Mouse (Mus musculus) limb, embryonic 11.5 days (tissue): Measurements from ENCODE around the gene Mpped1. TPM values are rescaled to one million over a fixed set of nuclear protein-coding genes. Genes with fewer than 3 reads are reported as not detected.

Source experiments
- ATAC-seq: fragments of 200-750 bp; cut with Nextera tagmentation; 2 replicates; pipeline ENCODE4 v1.8.0; 2017; ENCODE audit warnings: low read depth; ENCODE audit not compliant: insufficient number of reproducible peaks, low FRiP score, low TSS enrichment
- DNase-seq: peaks from one replicate; pipeline ENCODE4 v3.0.0-alpha.2; 2015; ENCODE audit warnings: low spot score
- H3K27ac ChIP-seq: fragments of 300-500 bp; sonication (generic); replicated peaks from 2 replicates; pipeline ENCODE4 v1.5.1; 2014; ENCODE audit warnings: low read depth, mild to moderate bottlenecking, low read length
- H3K27me3 ChIP-seq: fragments of 300-500 bp; sonication (generic); 2 replicates; pipeline ENCODE4 v1.6.1; 2014; ENCODE audit warnings: mild to moderate bottlenecking, low read length, mixed read lengths; ENCODE audit not compliant: control insufficient read depth, insufficient read depth
- H3K36me3 ChIP-seq: fragments of 300-500 bp; sonication (generic); 2 replicates; pipeline ENCODE4 v1.6.1; 2014; ENCODE audit warnings: mild to moderate bottlenecking, low read length, moderate library complexity, mixed read lengths; ENCODE audit not compliant: control insufficient read depth, insufficient read depth
- H3K4me1 ChIP-seq: fragments of 300-500 bp; sonication (generic); 2 replicates; pipeline ENCODE4 v1.6.1; 2014; ENCODE audit warnings: low read length, mixed read lengths; ENCODE audit not compliant: control insufficient read depth, insufficient read depth
- H3K4me2 ChIP-seq: fragments of 300-500 bp; sonication (generic); 2 replicates; pipeline ENCODE4 v1.6.1; 2014; ENCODE audit warnings: low read depth, mild to moderate bottlenecking, moderate library complexity; ENCODE audit not compliant: severe bottlenecking
- H3K4me3 ChIP-seq: fragments of 300-500 bp; sonication (generic); 2 replicates; pipeline ENCODE4 v1.5.1; 2014; ENCODE audit warnings: low read depth, low read length
- H3K9ac ChIP-seq: fragments of 300-500 bp; sonication (generic); 2 replicates; pipeline ENCODE4 v1.6.1; 2014; ENCODE audit warnings: mild to moderate bottlenecking, low read length
- H3K9me3 ChIP-seq: fragments of 300-500 bp; sonication (generic); 2 replicates; pipeline ENCODE4 v1.6.1; 2016; ENCODE audit warnings: low read length; ENCODE audit not compliant: control insufficient read depth
- WGBS: fragments of 180-500 bp; shearing (Covaris S2); extraction: QIAGEN DNeasy Blood & Tissue Kit; methylation state at CpG from one replicate; pipeline ENCODE4 v1.1.7; 2014; 5-methylcytosine and 5-hydroxymethylcytosine counted together
- polyA plus RNA-seq: library from polyadenylated mRNA; unstranded; fragments of >200 nt; fragmentation: Nextera tagmentation; extraction: Ambion mirVana; gene quantifications from 2 replicates; pipeline ENCODE4 v1.2.1, GENCODE M21; 2014

Mpped1 gene
- polyA plus RNA-seq, 1 experiment from 2014 or later = 4.3 TPM

GRCm38 (mm10) chr15:83801011-83801410, 21.7 kb downstream of the Mpped1 start:
- Histone ChIP-seq H3K27ac (no peak overlapping the region), H3K36me3 (no peaks in the 10 kb centered on the region), H3K9ac (no peak overlapping the region), H3K9me3 (no peaks in the 10 kb centered on the region), H3K4me3 (no peak overlapping the region), H3K4me1 (peaks cover 9% of the 10 kb centered on the region), H3K4me2 (no peak overlapping the region), H3K27me3 (0 out of 2 replicates have a peak, but pooled peaks cover 2% of the 10 kb centered on the region)
- WGBS = 58% methylated on average over 5 of the region's 5 CpGs
- no peak for DNase-seq
- no peak for ATAC-seq

DNA sequence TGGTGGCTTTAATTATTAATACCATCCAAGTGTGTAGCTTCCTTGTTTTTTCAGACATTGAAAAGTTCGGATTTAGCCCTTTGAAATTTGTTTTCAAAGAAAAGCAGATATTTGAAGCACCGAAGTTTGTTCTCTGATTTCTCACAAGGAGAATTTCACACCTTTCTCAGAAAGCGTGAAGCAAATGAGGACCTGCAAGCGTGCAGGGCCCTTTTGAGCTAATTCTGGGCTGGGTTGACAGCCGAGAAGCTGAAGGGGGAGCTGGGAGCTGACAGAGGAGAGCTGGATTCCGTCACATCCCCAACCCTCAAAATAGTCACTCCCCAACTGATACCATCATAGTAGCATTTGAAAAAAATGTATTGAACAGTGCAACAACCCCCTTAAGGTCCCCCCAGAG, 34.8 kb downstream of the Mpped1 start:
- no peaks in the 10 kb centered on the region for H3K27me3 ChIP-seq
- WGBS = 64% methylated on average over 6 of the region's 6 CpGs
- H3K4me1 ChIP-seq = no peaks in the 10 kb centered on the region
- no peak for DNase-seq
- H3K4me3 ChIP-seq = no peak overlapping the region
- no peak for ATAC-seq
- H3K27ac ChIP-seq = no peak overlapping the region
- H3K9ac ChIP-seq = no peak overlapping the region
- no peaks in the 10 kb centered on the region for H3K36me3 ChIP-seq
- no peaks in the 10 kb centered on the region for H3K9me3 ChIP-seq
- no peak overlapping the region for H3K4me2 ChIP-seq

GRCm38 (mm10) chr15:83828011-83828410, 48.7 kb downstream of the Mpped1 start:
- H3K9me3 ChIP-seq = no peaks in the 10 kb centered on the region
- H3K27me3 ChIP-seq = no peaks in the 10 kb centered on the region
- DNase-seq (no peak), ATAC-seq (no peak)
- no peaks in the 10 kb centered on the region for H3K36me3 ChIP-seq
- 89% methylated on average over 8 of the region's 8 CpGs for WGBS
- no peak overlapping the region for H3K4me2 ChIP-seq
- no peak overlapping the region for H3K27ac ChIP-seq
- no peak overlapping the region for H3K4me3 ChIP-seq
- H3K4me1 ChIP-seq = no peaks in the 10 kb centered on the region
- no peak overlapping the region for H3K9ac ChIP-seq

- H3K9me3 ChIP-seq = no peaks in the 10 kb centered on the region
- no peak overlapping the region for H3K9ac ChIP-seq
- no peak for ATAC-seq
- WGBS = 49% methylated on average over 13 of the region's 13 CpGs
- H3K4me2 ChIP-seq = no peak overlapping the region
- H3K27me3 ChIP-seq = no peaks in the 10 kb centered on the region
- no peak overlapping the region for H3K4me3 ChIP-seq
- no peaks in the 10 kb centered on the region for H3K4me1 ChIP-seq
- no peak overlapping the region for H3K27ac ChIP-seq
- DNase-seq = no peak
- no peaks in the 10 kb centered on the region for H3K36me3 ChIP-seq
Observed at GRCm38 (mm10) chr15:83829226-83829625, 50.0 kb downstream of the Mpped1 start.

DNA sequence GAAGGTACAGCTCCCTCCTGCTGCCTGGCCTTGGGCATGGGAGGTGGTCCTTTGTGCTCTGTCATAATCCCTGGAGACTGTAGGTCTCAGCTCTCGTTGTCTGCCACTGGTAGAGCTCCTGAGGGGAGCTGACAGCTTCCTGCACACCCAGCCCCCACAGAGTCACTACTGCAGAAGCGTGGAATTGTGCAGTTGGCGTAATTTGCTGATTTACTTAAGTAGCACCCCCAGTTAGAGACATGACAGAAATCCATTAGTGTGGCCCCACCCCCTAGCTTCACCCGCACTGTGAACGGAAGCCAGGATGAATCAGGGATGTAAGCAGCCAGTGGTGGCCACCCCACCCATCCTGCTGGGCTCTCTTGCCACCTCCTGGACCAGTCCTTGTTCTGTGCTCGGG, 53.0 kb downstream of the Mpped1 start:
- H3K27me3 ChIP-seq = no peaks in the 10 kb centered on the region
- WGBS = 65% methylated on average over 6 of the region's 6 CpGs
- H3K4me1 ChIP-seq = no peaks in the 10 kb centered on the region
- DNase-seq (no peak), ATAC-seq (no peak)
- H3K27ac ChIP-seq = no peak overlapping the region
- no peak overlapping the region for H3K9ac ChIP-seq
- no peaks in the 10 kb centered on the region for H3K9me3 ChIP-seq
- no peak overlapping the region for H3K4me2 ChIP-seq
- no peak overlapping the region for H3K4me3 ChIP-seq
- H3K36me3 ChIP-seq = no peaks in the 10 kb centered on the region

DNA sequence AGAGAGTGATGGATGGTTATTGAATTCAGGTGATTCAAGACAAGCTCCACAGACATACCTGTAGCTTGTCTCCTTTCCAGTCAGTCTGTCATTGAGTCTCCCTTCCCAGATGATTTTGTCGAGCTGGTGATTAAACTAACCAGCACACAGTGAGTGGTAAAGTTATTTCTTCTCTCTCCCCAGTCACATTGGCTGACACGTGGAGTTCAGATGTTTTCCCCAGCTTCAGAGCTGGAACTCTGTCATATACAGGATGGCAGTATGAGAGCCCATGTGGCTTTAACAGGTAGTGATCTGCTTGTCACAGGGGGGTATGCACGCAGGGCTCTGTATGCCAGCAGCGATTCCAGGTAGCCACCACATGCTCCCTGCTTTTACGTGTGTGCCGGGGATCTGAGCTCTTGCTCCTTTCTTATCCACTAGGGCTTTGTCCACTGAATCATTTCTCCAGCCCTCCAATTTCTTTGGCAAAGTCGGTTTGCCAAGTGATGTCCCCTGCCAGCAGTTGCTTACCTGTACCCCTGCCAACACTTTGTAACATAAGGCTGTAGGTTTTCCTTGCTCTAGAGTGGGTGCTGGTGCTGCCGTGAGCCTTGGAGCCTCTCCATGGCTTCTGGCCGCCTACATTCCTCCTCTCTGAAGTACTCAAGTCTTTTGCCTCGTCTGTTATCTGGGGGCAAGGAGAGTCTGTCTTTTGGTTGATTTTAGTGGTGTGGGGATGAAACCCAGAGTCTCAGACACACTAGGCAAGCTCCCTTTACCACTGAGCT, 61.9 kb downstream of the Mpped1 start:
- H3K27ac ChIP-seq = no peak overlapping the region
- H3K36me3 ChIP-seq = no peaks in the 10 kb centered on the region
- no peak overlapping the region for H3K4me3 ChIP-seq
- no peak overlapping the region for H3K4me2 ChIP-seq
- 72% methylated on average over 10 of the region's 10 CpGs for WGBS
- DNase-seq = no peak
- H3K9me3 ChIP-seq = no peaks in the 10 kb centered on the region
- H3K9ac ChIP-seq = no peak overlapping the region
- no peaks in the 10 kb centered on the region for H3K27me3 ChIP-seq
- no peak for ATAC-seq
- no peaks in the 10 kb centered on the region for H3K4me1 ChIP-seq

GRCm38 (mm10) chr15:83842419-83842818, 63.2 kb downstream of the Mpped1 start:
- Histone ChIP-seq H3K9ac (no peak overlapping the region), H3K9me3 (no peaks in the 10 kb centered on the region), H3K4me3 (no peak overlapping the region), H3K27ac (no peak overlapping the region), H3K4me2 (no peak overlapping the region), H3K27me3 (no peaks in the 10 kb centered on the region), H3K4me1 (no peaks in the 10 kb centered on the region), H3K36me3 (no peaks in the 10 kb centered on the region)
- 83% methylated on average over 12 of the region's 12 CpGs for WGBS
- ATAC-seq (no peak), DNase-seq (no peak)

- Histone ChIP-seq H3K27ac (no peak overlapping the region), H3K4me3 (no peak overlapping the region), H3K9ac (no peak overlapping the region), H3K36me3 (no peaks in the 10 kb centered on the region), H3K9me3 (no peaks in the 10 kb centered on the region), H3K27me3 (no peaks in the 10 kb centered on the region), H3K4me1 (no peaks in the 10 kb centered on the region), H3K4me2 (no peak overlapping the region)
- no peak for DNase-seq
- no peak for ATAC-seq
- 48% methylated on average over 22 of the region's 22 CpGs for WGBS
Observed at GRCm38 (mm10) chr15:83842915-83843789, 63.9 kb downstream of the Mpped1 start.
